Mouse (Mus musculus) testis, adult 2 months (tissue): Measurements from ENCODE around the gene Ggt1.

Experiments
- CTCF ChIP-seq: fragments of 200-500 bp; IDR thresholded peaks from 2 replicates; pipeline ENCODE4 v1.5.1; 2012; ENCODE audit warnings: low read depth, mild to moderate bottlenecking, inconsistent platforms, low read length, moderate library complexity; ENCODE audit not compliant: control insufficient read depth, insufficient read depth, insufficient replicate concordance
- POLR2A ChIP-seq: fragments of 200-500 bp; IDR thresholded peaks from 2 replicates; pipeline ENCODE4 v1.6.1; 2012; ENCODE audit warnings: low read depth, mild to moderate bottlenecking, inconsistent platforms, low read length, moderate library complexity; ENCODE audit not compliant: control insufficient read depth

GRCm38 (mm10) chr10:75571937-75572336 is 10.5 kb downstream of the Ggt1 start:
- TF ChIP-seq CTCF, result no peak
- no peak for TF ChIP-seq POLR2A
